Mouse (Mus musculus) intestine, embryonic 14.5 days (tissue): ENCODE measurements around the gene Hoxb5. TPM values are rescaled to one million over a fixed set of nuclear protein-coding genes. Genes with fewer than 3 reads are reported as not detected.

Experiments used
- ATAC-seq: fragments of 200-750 bp; cut with Nextera tagmentation; replicated peaks from 2 replicates; pipeline ENCODE4 v1.8.0; 2017; ENCODE audit warnings: low read depth, moderate number of reproducible peaks, moderate TSS enrichment, moderate library complexity; ENCODE audit not compliant: low FRiP score, low TSS enrichment
- DNase-seq: peaks from one replicate; pipeline ENCODE4 v3.0.0-alpha.2; 2018; ENCODE audit warnings: low spot score
- H3K27ac ChIP-seq: fragments of 300-500 bp; sonication (generic); 2 replicates; pipeline ENCODE4 v1.5.1; 2014; ENCODE audit warnings: low read depth, mild to moderate bottlenecking, control low read depth
- H3K27me3 ChIP-seq: fragments of 300-500 bp; sonication (generic); replicated peaks from 2 replicates; pipeline ENCODE4 v1.6.1; 2014; ENCODE audit warnings: low read length, control low read depth; ENCODE audit not compliant: control insufficient read depth, insufficient read depth
- H3K36me3 ChIP-seq: fragments of 300-500 bp; sonication (generic); 2 replicates; pipeline ENCODE4 v1.6.1; 2014; ENCODE audit warnings: low read length, control low read depth; ENCODE audit not compliant: control insufficient read depth, insufficient read depth
- H3K4me1 ChIP-seq: fragments of 300-500 bp; sonication (generic); replicated peaks from 2 replicates; pipeline ENCODE4 v1.6.1; 2014; ENCODE audit warnings: low read length, control low read depth, mixed read lengths; ENCODE audit not compliant: control insufficient read depth, insufficient read depth
- H3K4me2 ChIP-seq: fragments of 300-500 bp; sonication (generic); 2 replicates; pipeline ENCODE4 v1.6.1; 2014; ENCODE audit warnings: low read length
- H3K4me3 ChIP-seq: fragments of 300-500 bp; sonication (generic); 2 replicates; pipeline ENCODE4 v1.5.1; 2014; ENCODE audit warnings: low read depth, low read length, control low read depth, mixed read lengths
- H3K9ac ChIP-seq: fragments of 300-500 bp; sonication (generic); 2 replicates; pipeline ENCODE4 v1.6.1; 2014; ENCODE audit warnings: mild to moderate bottlenecking, low read length
- H3K9me3 ChIP-seq: fragments of 300-500 bp; sonication (generic); 2 replicates; pipeline ENCODE4 v1.6.1; 2016; ENCODE audit warnings: low read length, control low read depth; ENCODE audit not compliant: control insufficient read depth
- WGBS: fragments of 180-500 bp; shearing (Covaris S2); extraction: QIAGEN DNeasy Blood & Tissue Kit; methylation state at CpG from one replicate; pipeline ENCODE4 v1.1.7; 2014; 5-methylcytosine and 5-hydroxymethylcytosine counted together
- polyA plus RNA-seq: library from polyadenylated mRNA; unstranded; fragments of >200 nt; fragmentation: Nextera tagmentation; extraction: Ambion mirVana; gene quantifications from 2 replicates; pipeline ENCODE4 v1.2.1, GENCODE M21; 2014

The Hoxb5 gene
- polyA plus RNA-seq, 1 experiment from 2014 or later: 49.6 TPM

DNA sequence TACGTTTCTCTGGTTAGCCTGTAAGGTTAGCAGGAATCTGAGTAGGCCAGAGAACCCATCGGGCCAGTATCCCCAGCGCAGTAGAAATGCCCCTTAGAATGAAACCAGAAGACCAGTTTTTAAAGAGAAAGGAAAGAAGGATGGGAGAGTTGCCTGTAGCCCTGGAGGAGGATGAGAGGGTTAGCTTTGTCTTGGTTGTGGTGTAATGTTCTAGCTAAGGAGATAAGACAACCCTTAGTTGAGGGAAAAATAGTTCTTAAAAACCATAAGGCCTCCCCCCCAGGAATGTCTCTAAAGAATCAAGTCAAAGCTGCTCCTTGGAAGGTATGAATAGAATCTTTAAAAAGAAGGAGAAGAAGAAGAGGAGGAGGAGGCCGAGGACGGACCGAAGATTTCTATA lies 19.6 kb downstream of the Hoxb5 start:
- 28% methylated on average over 6 of the region's 6 CpGs for WGBS

DNA sequence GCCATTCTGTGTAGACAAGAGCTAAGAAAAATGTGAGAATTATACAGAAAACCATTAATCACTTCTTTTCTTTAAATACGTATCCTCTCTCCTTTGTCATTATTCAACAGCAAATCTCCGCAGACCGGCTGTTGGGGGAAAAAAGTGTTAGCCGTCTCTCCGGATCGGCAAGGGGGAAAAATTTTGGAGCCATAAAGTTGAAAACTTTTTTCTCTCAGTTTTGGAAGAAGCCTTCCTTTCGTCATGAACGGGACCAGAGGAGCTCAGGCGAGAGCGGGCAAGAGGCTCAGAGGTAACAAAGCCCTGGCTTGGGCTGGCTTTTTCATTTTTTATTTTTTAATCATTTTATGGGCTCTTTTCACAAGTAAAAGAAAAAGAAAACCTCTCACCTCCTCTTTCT lies 20.0 kb downstream of the Hoxb5 start, which contains the start of gene Hoxb3:
Gene Hoxb3 (plus strand): TSS at position 173 of the 400 bp plus-strand sequence.
- DNase-seq (peak; percentile 63), ATAC-seq (no peak)
- Histone ChIP-seq H3K27ac (peak within 1 kb of the TSS; percentile 99), H3K36me3 (peaks cover 16% of the 10 kb centered on the region; the same call in 1 of the 2 replicates), H3K4me2 (peak within 1 kb of the TSS; percentile 89), H3K27me3 (no peaks in the 10 kb centered on the region), H3K4me3 (peak within 1 kb of the TSS; percentile 69), H3K9ac (peak within 1 kb of the TSS; percentile 96), H3K4me1 (peaks cover 24% of the 10 kb centered on the region), H3K9me3 (no peaks in the 10 kb centered on the region)
- 21% methylated on average over 10 of the region's 10 CpGs for WGBS

More for the DNA sequence above, 19.6 kb downstream of the Hoxb5 start:
- ATAC-seq: no peak
- Histone ChIP-seq H3K4me2 (peak overlapping the region; percentile 89), H3K36me3 (peaks cover 16% of the 10 kb centered on the region; the same call in 1 of the 2 replicates), H3K4me3 (peak overlapping the region; percentile 69), H3K9ac (peak overlapping the region; percentile 96), H3K4me1 (peaks cover 24% of the 10 kb centered on the region), H3K27ac (peak overlapping the region; percentile 99), H3K27me3 (no peaks in the 10 kb centered on the region), H3K9me3 (no peaks in the 10 kb centered on the region)
- DNase-seq: no peak

DNA sequence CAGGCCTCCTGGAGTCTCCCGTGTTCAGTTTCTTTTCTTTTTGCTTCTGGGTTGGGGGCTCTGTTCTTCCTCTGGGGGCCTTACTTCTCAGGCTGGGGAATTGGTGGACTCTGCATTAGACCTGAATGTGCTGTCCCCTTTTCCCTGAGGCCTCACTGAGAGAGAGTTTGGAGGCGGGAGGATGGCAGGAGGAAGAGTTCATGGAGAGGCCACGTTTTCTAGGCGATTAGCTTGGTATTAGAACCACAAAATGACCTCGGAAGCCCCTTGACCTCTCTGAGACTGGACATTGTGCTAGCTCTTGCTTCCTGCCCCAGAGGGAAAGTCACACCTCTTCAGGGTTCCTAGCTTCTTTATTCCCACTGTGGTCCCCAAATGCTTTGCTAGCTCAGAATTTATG lies 21.0 kb downstream of the Hoxb5 start:
- Histone ChIP-seq H3K27me3 (no peaks in the 10 kb centered on the region), H3K4me3 (peak overlapping the region; percentile 69), H3K4me1 (peaks cover 30% of the 10 kb centered on the region), H3K36me3 (peaks cover 16% of the 10 kb centered on the region; the same call in 1 of the 2 replicates), H3K27ac (peak overlapping the region; percentile 99), H3K9me3 (no peaks in the 10 kb centered on the region), H3K4me2 (peak overlapping the region; percentile 89), H3K9ac (peak overlapping the region; percentile 96)
- 21% methylated on average over 5 of the region's 5 CpGs for WGBS
- ATAC-seq: no peak
- DNase-seq: peak; percentile 68

DNA sequence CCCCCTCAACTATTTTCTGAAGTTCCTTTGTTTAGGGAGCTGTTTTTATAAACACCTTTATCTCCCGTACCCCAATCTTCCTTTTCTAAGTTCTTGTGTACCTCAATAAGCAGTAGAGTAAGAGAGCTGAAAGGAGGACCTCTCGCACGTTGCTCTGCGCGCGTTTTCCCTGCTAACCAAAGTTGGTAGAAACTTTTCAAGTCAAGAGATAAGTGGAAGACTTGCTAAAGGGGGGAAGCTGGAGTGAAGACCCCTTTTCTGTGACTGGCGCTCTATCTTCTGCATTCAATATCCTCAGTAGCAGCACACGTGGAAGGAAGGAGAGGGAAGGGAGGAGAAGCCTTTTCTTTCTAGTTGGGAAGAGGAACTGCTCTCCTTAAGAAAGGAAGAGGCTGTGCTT lies 21.8 kb downstream of the Hoxb5 start:
- no peaks in the 10 kb centered on the region for H3K27me3 ChIP-seq
- WGBS: 19% methylated on average over 8 of the region's 8 CpGs
- DNase-seq (peak; percentile 70), ATAC-seq (no peak)
- H3K4me3 ChIP-seq: peak overlapping the region; percentile 69
- peak overlapping the region; percentile 99 for H3K27ac ChIP-seq
- H3K4me1 ChIP-seq: peaks cover 38% of the 10 kb centered on the region
- H3K9ac ChIP-seq: peak overlapping the region; percentile 96
- H3K36me3 ChIP-seq: peaks cover 16% of the 10 kb centered on the region; the same call in 1 of the 2 replicates
- peak overlapping the region; percentile 89 for H3K4me2 ChIP-seq
- no peaks in the 10 kb centered on the region for H3K9me3 ChIP-seq

DNA sequence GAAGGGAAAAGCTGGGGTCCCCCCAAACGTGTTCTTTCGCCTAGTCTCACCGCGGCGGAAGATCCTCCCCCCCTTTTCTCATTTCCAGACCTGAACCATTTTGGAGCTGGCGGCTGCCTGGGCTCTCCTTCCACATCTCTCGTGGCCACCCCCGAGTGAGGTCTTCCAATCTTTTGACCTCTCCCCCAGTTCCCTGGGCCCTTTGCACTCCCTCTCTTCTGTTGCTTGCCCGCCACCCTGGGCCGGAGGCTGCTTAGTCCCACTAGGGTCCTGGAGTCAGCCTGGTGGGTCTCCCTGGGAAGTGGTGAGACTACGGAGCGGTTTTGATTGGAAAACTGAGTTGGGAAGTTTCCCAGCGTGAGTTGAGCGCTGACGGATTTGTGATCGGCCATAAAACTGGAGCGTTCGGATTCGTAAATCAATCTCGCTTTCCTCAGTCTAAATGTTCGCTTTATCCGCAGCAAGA lies 22.6 kb downstream of the Hoxb5 start:
- ATAC-seq: no peak
- peak overlapping the region; percentile 99 for H3K27ac ChIP-seq
- H3K9me3 ChIP-seq: no peaks in the 10 kb centered on the region
- H3K4me1 ChIP-seq: peaks cover 46% of the 10 kb centered on the region
- no peaks in the 10 kb centered on the region for H3K27me3 ChIP-seq
- whole genome bisulfite sequencing: 12% methylated on average over 22 of the region's 22 CpGs
- DNase-seq: peak; percentile 83
- H3K36me3 ChIP-seq: peaks cover 18% of the 10 kb centered on the region; the same call in 1 of the 2 replicates
- peak overlapping the region; percentile 89 for H3K4me2 ChIP-seq
- H3K9ac ChIP-seq: peak overlapping the region; percentile 96
- H3K4me3 ChIP-seq: peak overlapping the region; percentile 69

DNA sequence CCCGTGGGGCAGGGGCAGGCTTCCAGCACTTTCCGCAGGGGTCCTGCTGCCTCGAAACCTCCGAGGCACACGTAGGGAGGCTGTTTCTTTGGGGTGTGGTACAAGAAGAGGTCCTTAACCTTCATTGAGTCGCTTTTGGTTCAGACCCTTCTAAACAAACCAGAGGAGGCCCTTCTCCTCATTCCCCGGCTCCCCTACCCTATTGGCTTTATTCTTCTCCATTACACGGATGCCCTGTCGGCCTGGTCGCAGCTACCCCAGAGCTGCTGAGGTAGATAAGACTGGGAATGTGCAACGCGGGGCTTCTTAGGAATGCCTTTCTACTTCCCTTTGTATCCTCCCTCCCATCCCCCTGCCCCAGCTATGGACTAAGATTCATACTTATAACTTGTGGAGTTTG lies 23.6 kb downstream of the Hoxb5 start:
- 23% methylated on average over 12 of the region's 12 CpGs for WGBS
- DNase-seq (peak; percentile 72), ATAC-seq (no peak)
- Histone ChIP-seq H3K9me3 (no peaks in the 10 kb centered on the region), H3K27ac (peak overlapping the region; percentile 99), H3K4me1 (peaks cover 54% of the 10 kb centered on the region), H3K4me2 (peak overlapping the region; percentile 89), H3K27me3 (no peaks in the 10 kb centered on the region), H3K36me3 (peaks cover 14% of the 10 kb centered on the region; the same call in 1 of the 2 replicates), H3K4me3 (peak overlapping the region; percentile 69), H3K9ac (peak overlapping the region; percentile 96)

DNA sequence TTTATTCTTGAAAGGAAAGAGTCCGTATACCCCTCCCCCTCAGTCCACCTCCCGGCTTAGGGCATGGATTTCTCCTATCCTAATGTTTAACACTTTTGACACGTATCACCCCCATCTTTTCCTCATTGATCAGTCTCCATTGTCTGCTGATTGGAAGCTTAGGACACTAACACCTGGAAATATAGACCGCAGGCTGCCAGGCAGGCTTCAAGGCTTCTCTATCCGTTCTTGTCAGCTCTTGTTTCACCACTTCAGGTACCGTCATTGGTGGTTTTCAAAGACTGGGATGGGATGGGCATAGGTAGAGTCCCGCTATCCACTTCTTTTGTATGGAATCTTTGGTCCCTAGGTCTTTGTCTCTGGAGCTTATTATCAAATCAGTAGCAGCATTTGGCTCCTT lies 24.0 kb downstream of the Hoxb5 start:
- ATAC-seq (no peak), DNase-seq (peak; percentile 73)
- Histone ChIP-seq H3K27me3 (no peaks in the 10 kb centered on the region), H3K9ac (peak overlapping the region; percentile 96), H3K4me1 (peaks cover 57% of the 10 kb centered on the region), H3K4me2 (peak overlapping the region; percentile 89), H3K4me3 (peak overlapping the region; percentile 69), H3K9me3 (no peaks in the 10 kb centered on the region), H3K27ac (peak overlapping the region; percentile 99), H3K36me3 (peaks cover 14% of the 10 kb centered on the region; the same call in 1 of the 2 replicates)
- whole genome bisulfite sequencing: 25% methylated on average over 7 of the region's 7 CpGs

DNA sequence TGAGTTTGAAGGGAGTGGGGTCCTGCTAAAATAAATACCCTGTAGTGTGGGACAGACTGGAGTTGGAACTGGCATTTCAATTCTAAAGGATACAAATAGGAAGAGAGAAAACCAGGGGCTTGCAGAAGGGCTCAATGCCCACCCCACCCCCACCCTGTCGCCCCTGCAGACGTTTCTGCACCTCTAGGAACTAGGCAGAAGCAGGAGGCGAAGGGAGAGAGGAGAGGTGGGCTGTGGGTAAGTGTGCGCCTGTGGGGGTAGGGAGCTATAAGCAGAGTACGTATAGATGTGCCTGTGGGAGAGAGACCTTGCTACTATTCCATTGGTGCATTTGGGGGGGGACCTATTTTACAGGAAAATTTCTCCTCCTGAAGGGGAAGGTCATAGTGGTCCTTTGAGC lies 24.6 kb downstream of the Hoxb5 start:
- Histone ChIP-seq H3K4me3 (peak overlapping the region; percentile 69), H3K4me2 (peak overlapping the region; percentile 89), H3K4me1 (peaks cover 51% of the 10 kb centered on the region), H3K9ac (peak overlapping the region; percentile 96), H3K27ac (peak overlapping the region; percentile 99), H3K36me3 (peaks cover 14% of the 10 kb centered on the region; the same call in 1 of the 2 replicates), H3K27me3 (no peaks in the 10 kb centered on the region), H3K9me3 (no peaks in the 10 kb centered on the region)
- ATAC-seq (no peak), DNase-seq (peak; percentile 65)
- 32% methylated on average over 5 of the region's 5 CpGs for WGBS

DNA sequence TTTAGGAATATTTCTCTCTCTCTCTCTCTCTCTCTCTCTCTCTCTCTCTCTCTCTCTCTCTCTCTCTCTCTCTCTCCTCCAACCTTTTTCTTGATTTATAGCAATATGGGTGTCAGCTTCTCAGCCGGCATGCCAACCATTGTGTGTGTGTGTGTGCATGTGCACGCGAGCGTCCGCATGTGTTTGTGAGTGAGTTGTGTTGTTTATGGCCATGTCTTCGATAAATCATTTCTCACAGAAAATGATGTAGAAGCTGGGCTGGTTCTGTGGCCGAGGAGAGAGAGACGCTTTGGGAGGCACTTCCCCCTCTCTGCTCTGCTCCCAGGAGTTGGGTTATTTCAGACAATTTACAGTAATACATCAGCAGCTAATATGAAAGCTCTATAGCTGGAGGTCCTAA lies 25.5 kb downstream of the Hoxb5 start:
- peak overlapping the region; percentile 25 for H3K4me3 ChIP-seq

More for the DNA sequence above, 25.5 kb downstream of the Hoxb5 start:
- Histone ChIP-seq H3K9me3 (no peaks in the 10 kb centered on the region), H3K27me3 (no peaks in the 10 kb centered on the region), H3K4me1 (peaks cover 54% of the 10 kb centered on the region), H3K9ac (peak overlapping the region; percentile 96), H3K4me2 (peak overlapping the region; percentile 89), H3K27ac (peak overlapping the region; percentile 99), H3K36me3 (peaks cover 10% of the 10 kb centered on the region; the same call in 1 of the 2 replicates)
- 16% methylated on average over 8 of the region's 8 CpGs for WGBS
- DNase-seq: peak; percentile 63
- ATAC-seq: no peak
